Mouse (Mus musculus) right cerebral cortex, postnatal 4 days (tissue): Measurements from ENCODE around the gene Bicra.

ENCODE experiments used
- DNase-seq: peaks from one replicate; pipeline ENCODE4 v3.0.0-alpha.2; 2022

Bicra gene

GRCm38 (mm10) chr7:16047338-16048146, at the start of gene Bicra:
TSS of gene Bicra (minus strand) at chr7:16047921.
- peak; percentile 84 for DNase-seq

- DNase-seq: no peak
Observed at GRCm38 (mm10) chr7:16094592-16094991, 46.9 kb upstream of the Bicra start.

GRCm38 (mm10) chr7:16087587-16087986, 39.9 kb upstream of the Bicra start:
- DNase-seq: no peak

- DNase-seq: no peak
Observed at GRCm38 (mm10) chr7:16083361-16083760, 35.6 kb upstream of the Bicra start.

GRCm38 (mm10) chr7:16080581-16080980, 32.9 kb upstream of the Bicra start:
- no peak for DNase-seq

DNA sequence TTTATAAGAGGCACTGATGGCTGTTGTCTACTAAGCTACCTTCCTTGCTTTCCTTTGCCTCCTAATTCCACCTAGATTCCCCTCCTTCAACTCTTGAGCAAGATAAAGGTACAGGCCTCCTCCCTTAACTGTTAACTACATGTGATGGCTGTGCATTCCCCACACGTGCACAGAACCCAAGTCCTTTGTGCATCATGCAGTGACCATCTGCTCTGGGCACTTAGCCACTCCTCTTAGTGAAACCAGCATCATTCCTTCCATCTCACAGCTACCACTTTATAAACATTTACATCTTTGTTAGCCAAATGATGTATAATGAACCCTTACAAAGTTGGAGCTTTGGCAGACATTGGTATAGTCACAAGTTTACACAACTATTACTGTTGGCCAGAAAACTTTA, 32.2 kb upstream of the Bicra start:
- DNase-seq: no peak

DNA sequence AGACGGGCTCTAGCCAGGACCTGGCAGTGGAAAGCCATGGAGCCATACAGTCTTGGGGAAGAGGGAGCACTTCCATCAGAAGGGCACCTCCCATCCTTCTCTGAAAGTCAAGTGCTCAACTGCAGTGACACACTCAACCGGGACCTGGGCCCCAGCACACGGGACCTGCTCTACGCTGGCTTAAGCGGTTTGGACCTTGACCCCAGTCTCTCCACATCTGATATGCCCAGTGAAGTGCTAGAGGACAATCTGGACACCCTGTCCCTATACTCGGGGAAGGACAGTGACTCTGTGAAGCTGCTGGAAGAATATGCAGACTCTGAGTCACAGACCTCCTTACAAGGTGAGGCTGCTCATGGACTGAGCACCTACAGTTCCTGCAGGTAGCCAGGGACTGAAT, 24.2 kb upstream of the Bicra start:
- no peak for DNase-seq

- DNase-seq: no peak
Observed at GRCm38 (mm10) chr7:16070846-16071245, 23.1 kb upstream of the Bicra start.

GRCm38 (mm10) chr7:16063490-16063889, 15.8 kb upstream of the Bicra start:
- DNase-seq: no peak

GRCm38 (mm10) chr7:16062099-16062420, 14.3 kb upstream of the Bicra start:
- no peak for DNase-seq

DNA sequence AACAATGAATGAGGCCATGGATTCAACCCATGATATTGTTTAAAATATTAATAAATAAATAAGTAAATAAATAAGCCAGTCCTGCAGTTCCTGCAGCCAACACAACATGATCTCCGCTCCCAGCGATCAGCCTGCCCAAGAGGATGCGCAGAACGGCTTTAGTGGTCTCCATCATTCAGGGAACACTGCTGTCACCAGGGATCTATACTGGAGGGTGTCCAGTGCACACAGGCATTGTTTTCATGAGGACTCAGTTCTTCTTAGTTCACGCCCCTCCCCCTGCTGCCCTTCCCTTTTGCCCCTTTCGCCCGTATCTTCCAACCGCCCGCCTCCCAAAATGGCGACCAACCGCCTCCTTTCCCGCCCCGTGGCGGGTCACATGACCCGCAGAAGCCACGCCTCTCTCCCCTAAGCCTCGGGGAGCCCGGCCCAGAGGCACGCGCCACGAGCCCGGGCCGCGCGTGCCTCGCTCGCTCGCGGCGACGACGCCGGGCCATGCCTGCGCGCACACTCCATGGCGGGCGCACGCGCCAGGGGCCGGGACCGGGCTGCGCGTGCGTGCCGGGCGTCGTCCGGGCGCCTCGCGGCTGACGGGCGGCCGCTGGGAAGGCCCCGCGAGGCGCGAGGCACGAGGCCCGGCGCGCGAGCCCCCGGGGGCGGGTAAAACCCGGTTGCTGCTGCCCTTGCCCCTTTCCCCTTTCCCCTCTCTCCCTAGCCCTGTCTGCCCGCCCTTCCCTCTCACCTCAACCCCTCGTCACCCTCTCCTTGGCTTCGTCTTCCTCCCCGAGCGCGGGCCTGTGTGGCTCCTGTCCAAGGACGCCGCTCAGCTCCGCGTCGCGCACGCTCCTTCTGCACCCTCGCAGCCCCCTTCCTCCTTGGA, 13.7 kb upstream of the Bicra start, which contains the start of gene Zfp541:
Zfp541 (plus strand) TSS at position 596 of the 880 bp plus-strand sequence.
- DNase-seq: peak; percentile 38

GRCm38 (mm10) chr7:16057136-16057534, 9.4 kb upstream of the Bicra start:
- no peak for DNase-seq

DNA sequence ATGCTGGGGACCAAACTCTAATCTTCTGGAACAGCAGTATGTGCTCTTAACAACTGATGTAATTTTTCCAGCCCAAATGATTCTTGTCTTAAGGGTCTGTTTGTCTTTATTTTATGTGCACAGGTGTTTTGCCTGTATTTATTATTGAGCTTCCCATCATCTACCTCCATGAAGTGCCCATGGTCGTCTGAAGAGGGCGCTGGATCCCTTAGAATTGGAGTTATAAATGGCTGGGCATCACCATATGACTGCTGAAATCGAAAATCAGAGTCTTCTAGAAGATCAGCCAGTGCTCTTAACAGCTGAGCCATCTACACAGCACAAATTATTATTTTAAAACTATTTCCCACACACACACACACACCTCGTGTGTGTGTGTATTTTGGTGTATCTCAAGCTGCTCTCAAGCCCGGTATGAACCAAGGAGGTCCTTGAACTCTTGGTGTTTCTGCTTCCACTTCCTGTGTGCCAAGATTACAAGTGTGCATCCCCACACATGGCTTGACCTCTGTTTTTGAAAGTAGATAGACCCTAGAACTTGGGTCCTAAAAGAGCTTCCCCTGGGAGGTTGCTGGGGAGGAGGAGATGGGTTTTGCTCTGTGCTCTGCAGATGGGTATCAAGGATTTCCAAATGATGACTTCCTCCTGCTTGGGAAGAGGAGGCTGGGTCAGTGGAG, 8.9 kb upstream of the Bicra start:
- DNase-seq: peak; percentile 43

DNA sequence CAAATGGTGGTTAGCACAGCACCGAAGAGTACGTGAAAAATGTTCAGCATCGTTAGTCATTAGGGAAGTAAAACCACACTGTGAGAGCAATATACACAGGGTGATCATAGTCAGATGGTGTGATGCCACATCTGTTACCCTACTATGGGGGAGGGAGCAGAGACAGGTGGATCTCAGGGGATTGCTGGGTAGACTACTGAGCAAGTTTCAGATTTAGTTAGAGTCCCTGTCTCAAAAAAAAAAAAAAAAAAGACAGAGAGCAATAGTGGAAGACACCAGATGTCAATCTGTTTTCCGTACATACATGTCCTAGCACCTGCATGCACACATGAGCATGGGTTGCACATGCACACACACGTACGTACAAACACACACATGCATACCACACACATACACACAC, 7.9 kb upstream of the Bicra start:
- no peak for DNase-seq

- no peak for DNase-seq
Observed at GRCm38 (mm10) chr7:16054966-16055365, 7.2 kb upstream of the Bicra start.

- DNase-seq: no peak
Observed at GRCm38 (mm10) chr7:16053105-16053504, 5.4 kb upstream of the Bicra start.

- peak; percentile 91 for DNase-seq
Observed at GRCm38 (mm10) chr7:16052684-16053083, 5.0 kb upstream of the Bicra start.

DNA sequence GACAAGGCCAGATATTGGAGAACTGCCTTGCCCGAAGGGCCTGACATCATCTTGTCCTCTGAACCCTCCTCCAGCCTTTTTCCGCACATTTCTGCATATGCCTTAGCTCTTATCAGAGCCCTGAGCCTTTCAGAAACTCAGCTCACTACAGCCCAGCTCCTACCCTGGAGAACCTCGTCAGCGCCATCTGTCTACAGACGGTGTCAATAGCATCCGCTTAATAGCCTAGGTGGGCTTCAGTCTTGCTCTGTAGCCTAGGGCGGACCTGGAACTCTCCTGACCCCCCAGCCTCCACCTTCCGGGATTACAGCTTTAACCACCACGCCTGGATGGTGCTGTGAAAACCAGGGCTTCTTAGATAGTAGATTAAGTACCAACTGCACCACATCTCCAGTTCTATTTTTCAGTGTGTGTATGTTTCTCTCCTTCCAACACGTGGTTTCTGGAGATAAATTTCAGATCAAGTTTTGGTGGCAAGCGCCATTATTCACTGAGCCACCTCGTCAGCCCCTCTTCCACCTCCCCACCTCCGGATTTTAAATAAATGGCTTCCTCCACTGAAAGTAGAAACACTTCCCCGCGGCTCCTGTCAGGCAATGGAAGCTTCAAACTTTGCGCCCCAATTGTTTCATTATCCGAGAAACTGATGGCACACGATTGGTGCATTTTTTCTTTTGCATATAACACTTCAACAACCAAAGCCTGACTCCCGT, 4.3 kb upstream of the Bicra start:
- peak; percentile 68 for DNase-seq

- DNase-seq: no peak
Observed at GRCm38 (mm10) chr7:16050600-16050999, 2.9 kb upstream of the Bicra start.

DNA sequence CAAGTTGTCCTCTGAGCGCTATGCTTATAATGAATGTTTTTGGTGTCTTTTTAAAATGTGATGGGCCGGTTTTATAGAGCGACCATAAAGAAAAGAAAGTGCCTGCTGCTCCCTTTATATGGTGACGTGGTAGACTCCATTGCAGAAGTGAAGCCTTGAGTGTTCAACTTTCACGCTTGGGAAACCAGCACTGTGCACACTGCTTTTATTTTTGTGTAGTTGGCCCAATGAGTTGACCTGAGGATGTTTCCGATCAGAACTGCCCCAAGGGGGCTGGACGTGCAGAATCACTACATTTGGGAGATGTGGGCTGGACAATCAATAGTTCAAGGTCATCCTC, 1.8 kb upstream of the Bicra start:
- no peak for DNase-seq

DNA sequence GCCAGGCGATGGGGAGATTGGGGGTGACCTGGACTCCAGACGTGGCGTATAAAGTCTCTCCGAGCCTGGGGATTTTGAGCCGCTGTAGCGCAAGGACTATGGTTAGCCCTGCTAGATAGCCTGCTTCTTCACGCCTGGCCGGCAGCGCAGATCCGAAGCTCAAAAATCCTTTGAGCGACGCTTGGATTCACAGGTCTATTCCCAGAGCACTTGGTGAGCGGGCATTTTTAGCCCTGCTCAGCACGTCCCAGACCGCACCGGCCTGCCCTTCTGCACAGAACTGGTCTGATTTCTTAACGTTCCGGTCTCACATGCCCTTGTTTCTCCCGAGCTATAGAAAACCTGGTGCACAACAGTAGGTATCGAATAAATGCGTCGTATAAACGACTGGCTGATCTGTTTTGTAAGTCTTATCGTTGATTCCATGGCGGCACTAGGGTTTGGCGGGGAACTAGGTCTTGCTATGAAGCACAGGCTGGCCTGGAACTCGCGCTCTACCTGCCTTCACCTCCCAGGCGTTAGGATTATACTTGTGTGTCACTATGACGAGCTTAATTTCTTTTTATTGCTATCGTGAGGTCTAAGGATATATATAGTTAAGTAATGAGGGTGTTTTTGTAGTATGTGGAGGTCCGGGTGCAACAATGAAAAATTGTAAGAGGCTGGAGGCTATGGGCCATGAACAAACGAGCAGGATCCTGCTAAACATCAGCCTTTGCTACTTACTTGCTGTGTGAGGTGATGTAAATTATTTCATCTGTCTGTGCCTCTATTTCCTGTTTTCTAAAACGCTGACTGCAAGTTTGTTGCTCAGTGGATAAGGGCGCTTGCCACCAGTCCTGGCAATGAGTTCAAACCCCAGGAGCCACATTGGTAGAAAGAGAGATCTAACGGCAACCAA, 1.2 kb upstream of the Bicra start:
- DNase-seq: peak; percentile 40

DNA sequence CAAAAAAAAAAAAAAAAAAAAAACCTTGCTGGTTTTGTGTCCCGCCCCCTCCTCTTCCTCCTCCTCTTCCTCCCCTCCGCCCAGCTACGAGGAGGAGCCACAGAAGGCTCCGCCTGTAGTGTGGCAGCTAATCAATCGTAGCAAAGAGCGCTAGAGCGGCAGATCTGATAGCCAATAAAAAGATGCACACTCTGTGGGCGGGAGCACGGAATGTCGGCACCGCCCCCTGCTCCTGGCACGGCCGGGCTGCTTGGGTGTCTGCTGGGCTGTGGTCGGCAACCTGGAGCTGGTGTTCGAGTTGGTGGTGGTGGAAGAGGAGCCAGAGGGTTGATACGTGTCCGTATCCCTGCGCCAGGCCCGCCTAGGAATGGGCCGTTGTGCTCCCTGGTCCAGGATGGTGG, 443 bp upstream of the Bicra start:
- peak; percentile 92 for DNase-seq
